ENCODE assay signal across 7 mouse cellular contexts in genomic region chr12:83632680-83633025, GRCm38 (mm10). TPM values are rescaled to one million over a fixed set of nuclear protein-coding genes. Genes with fewer than 3 reads are reported as not detected.
DNase-seq lines count a peak whose midpoint lies in the region; ATAC-seq lines count a peak whose summit lies in the region.

No protein-coding gene starts in this region.

- WGBS in hindbrain, embryonic 14.5 days: 0% methylated on average over 20 of the region's 20 CpGs

- peak; percentile 44 for ATAC-seq in hindbrain, embryonic 14.5 days (ENCODE audit: low FRiP score)
- ATAC-seq in megakaryocyte progenitor cell, adult 5-6 weeks (replicated peaks; ENCODE audit: poor library complexity): peak; percentile 14; the same call in 1 of the 2 replicates

- H3K9me3 ChIP-seq in hindbrain, embryonic 14.5 days (ENCODE audit: control insufficient read depth, low read length): no peaks in the 10 kb centered on the region

- H3K4me1 ChIP-seq in hindbrain, embryonic 14.5 days (replicated peaks; ENCODE audit: control insufficient read depth, insufficient read depth, low read length): peaks cover 12% of the 10 kb centered on the region

- DNase-seq in R1 (ENCODE audit: low read depth, low spot score): peak; percentile 67
- DNase-seq in cerebellum, adult 9-11 months: peak; percentile 60
- DNase-seq in frontal cortex, postnatal 36 days (ENCODE audit: low spot score in 2 of 2): peak; percentile 46 to 56
- DNase-seq in hindbrain, embryonic 14.5 days (ENCODE audit: low spot score): peak; percentile 52
- peak; percentile 22 to 42 for DNase-seq in left cerebral cortex, adult 8-10 months (ENCODE audit: low spot score in 2 of 2)
- peak; percentile 46 for DNase-seq in spleen, adult 12 weeks (ENCODE audit: low spot score)

- H3K36me3 ChIP-seq in hindbrain, embryonic 14.5 days (replicated peaks; ENCODE audit: control insufficient read depth, insufficient read depth): peaks cover 24% of the 10 kb centered on the region

- peak overlapping the region; percentile 97 for H3K9ac ChIP-seq in hindbrain, embryonic 14.5 days

- no peaks in the 10 kb centered on the region for H3K27me3 ChIP-seq in hindbrain, embryonic 14.5 days (ENCODE audit: control insufficient read depth, insufficient read depth, low read length)

- H3K27ac ChIP-seq in hindbrain, embryonic 14.5 days: peak overlapping the region; percentile 93

- H3K4me3 ChIP-seq in hindbrain, embryonic 14.5 days (replicated peaks; ENCODE audit: low read length): peak overlapping the region; percentile 94

- peak overlapping the region; percentile 76 for H3K4me2 ChIP-seq in hindbrain, embryonic 14.5 days (replicated peaks)

RNA-seq across cellular contexts. Expression of gene Rbm25, which starts 1.6 kb away (rescaled TPM):
- polyA plus RNA-seq in hindbrain, embryonic 14.5 days (2014; fragmentation: Nextera tagmentation; extraction: Ambion mirVana): 171 and 197 TPM in 2 replicates
- total RNA-seq in left cerebral cortex, adult 8-10 months (2022): 100 to 1,000 TPM; 113 to 124 (median 120) TPM
- 198 and 253 TPM in 2 replicates for total RNA-seq in megakaryocyte progenitor cell, adult 5-6 weeks (2015)
- total RNA-seq in megakaryocyte progenitor cell, adult 5-6 weeks (2017): 166 and 257 TPM in 2 replicates

RNA-seq across cellular contexts. Expression of gene Zfyve1, which starts 35.6 kb away (rescaled TPM):
- 22.8 and 25.3 TPM in 2 replicates for polyA plus RNA-seq in hindbrain, embryonic 14.5 days (2014; fragmentation: Nextera tagmentation; extraction: Ambion mirVana)
- total RNA-seq in left cerebral cortex, adult 8-10 months (2022): 10 to 100 TPM; 38.9 to 47.2 (median 42.2) TPM
- total RNA-seq in megakaryocyte progenitor cell, adult 5-6 weeks (2015): 4.1 and 5.7 TPM in 2 replicates
- total RNA-seq in megakaryocyte progenitor cell, adult 5-6 weeks (2017): 10.9 and 18.7 TPM in 2 replicates

RNA-seq across cellular contexts. Expression of gene Psen1, which starts 55.3 kb away (rescaled TPM):
- polyA plus RNA-seq in hindbrain, embryonic 14.5 days (2014; fragmentation: Nextera tagmentation; extraction: Ambion mirVana): 75.0 and 83.6 TPM in 2 replicates
- total RNA-seq in left cerebral cortex, adult 8-10 months (2022): 10 to 100 TPM; 57.0 to 65.7 (median 63.1) TPM
- total RNA-seq in megakaryocyte progenitor cell, adult 5-6 weeks (2015): 71.4 and 71.5 TPM in 2 replicates
- total RNA-seq in megakaryocyte progenitor cell, adult 5-6 weeks (2017): 60.8 and 75.1 TPM in 2 replicates

Comparison
In these comparisons a context has a peak if more than half of its experiments do, and no peak if none do; other contexts are left out.
1. Peak in every context shown above with its lines: DNase-seq, ATAC-seq, H3K4me3 ChIP-seq and H3K27ac ChIP-seq.